Mouse (Mus musculus): ENCODE measurements around the gene Spats1.

Gene Spats1

GRCm38 (mm10) chr17:45474669-45475465 lies at the start of gene Spats1:
Spats1 (minus strand) TSS chr17:45475415.
- peak; percentile 44 for DNase-seq (ENCODE audit: low spot score)

GRCm38 (mm10) chr17:45524961-45525360 lies 49.7 kb upstream of the Spats1 start:
- DNase-seq (ENCODE audit: low spot score), result no peak

GRCm38 (mm10) chr17:45523263-45523662 lies 48.0 kb upstream of the Spats1 start, which contains the start of gene Tcte1:
Tcte1 (plus strand) TSS chr17:45523434.
- no peak for DNase-seq (ENCODE audit: low spot score)

DNA sequence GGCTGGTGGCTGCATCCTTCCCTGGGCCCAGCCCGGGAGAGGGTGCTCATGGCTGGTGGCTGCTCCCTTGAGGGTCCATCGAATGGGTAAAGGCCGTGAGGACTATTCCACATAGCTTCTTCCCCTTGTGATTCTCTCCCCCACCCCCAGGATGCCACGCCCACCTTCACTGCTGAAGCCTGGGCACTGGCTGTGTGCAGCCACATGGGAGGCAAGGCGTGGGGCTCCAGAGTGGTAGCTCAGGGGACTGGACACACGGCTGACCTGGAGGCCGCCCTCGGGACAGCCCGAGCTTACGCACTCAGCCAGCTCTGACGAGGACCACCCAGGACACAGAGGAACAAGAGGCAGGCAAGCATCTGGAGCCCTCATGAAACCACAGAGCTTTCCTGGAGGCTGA lies 44.9 kb upstream of the Spats1 start:
- DNase-seq (ENCODE audit: low spot score), result no peak

- no peak for DNase-seq (ENCODE audit: low spot score)
Measured at GRCm38 (mm10) chr17:45518766-45519475, 43.7 kb upstream of the Spats1 start.

DNA sequence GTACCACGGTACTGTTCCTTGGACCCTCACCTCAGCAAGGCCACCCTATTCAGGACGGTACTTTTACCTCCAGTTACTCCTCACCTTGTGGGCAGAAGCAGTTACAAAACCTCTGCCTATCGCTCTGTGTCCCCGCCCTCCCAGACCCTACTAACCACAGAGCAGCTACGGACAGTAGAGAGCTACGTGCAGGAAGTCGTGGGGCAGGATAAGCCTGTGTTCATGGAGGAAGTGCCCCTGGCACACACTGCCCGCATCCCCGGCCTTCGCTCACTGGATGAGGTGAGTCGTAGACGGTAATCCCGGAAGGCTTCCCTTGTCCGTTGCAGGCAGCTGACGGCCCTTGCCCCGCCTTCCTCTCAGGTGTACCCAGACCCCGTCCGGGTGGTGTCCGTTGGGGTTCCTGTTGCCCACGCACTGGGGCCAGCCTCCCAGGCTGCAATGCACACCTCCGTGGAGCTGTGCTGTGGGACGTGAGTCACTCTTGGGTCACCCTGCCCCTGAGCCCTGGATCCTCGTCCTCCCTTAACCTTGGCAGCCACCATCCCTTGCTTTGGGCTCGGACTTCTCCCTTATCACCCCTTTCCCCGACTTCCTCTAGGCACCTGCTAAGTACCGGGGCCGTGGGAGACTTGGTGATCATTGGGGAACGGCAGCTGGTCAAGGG lies 42.5 kb upstream of the Spats1 start:
- DNase-seq (ENCODE audit: low spot score), result no peak

GRCm38 (mm10) chr17:45517135-45517534 lies 41.9 kb upstream of the Spats1 start:
- no peak for DNase-seq (ENCODE audit: low spot score)

GRCm38 (mm10) chr17:45516488-45516887 lies 41.3 kb upstream of the Spats1 start:
- peak; percentile 72 for DNase-seq (ENCODE audit: low spot score)

DNA sequence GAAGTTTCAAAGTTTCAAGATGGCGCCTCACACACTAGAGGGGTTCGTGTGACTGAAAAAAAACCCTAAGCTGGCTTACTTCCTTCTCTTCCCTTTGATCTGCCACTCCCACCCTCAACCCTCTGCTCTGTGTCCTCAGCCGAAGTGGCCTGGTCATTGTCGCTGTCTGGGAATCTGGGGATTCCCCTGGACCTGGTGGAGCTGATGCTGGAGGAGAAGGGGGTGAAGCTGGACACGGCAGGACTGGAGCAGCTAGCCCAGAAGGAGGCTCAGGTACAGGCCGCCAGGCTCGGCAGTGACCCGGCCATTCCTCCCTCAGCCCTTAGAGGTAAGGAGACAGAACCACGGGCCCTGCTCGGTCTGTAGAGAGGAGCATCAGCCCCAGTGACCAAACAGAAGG lies 40.6 kb upstream of the Spats1 start:
- DNase-seq (ENCODE audit: low spot score), result no peak

DNA sequence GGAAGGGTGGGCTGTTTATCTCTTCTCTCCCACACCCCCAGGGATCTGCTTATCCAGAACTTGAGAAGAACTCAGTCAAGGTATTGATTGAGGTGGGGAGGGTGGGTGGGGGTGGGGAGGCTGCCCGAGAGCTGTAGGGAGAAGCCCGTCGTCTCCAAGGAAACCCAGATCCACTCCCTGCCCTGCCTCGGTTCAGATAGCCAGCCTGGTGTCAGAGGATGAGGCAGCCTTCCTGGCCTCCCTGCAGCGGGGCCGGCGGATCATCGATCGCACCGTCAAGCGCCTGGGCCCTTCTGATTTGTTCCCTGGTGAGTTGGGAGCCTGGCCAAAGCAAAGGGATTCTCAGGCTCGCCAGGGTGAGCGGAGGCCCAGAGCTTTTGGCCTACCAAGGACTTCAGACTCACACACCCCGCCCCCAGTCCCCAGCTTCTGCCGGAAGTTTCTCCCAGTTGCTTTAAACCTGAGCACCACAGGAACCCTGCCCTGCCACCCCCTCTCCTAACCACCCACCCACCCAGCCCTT lies 40.0 kb upstream of the Spats1 start:
- DNase-seq (ENCODE audit: low spot score), result no peak

DNA sequence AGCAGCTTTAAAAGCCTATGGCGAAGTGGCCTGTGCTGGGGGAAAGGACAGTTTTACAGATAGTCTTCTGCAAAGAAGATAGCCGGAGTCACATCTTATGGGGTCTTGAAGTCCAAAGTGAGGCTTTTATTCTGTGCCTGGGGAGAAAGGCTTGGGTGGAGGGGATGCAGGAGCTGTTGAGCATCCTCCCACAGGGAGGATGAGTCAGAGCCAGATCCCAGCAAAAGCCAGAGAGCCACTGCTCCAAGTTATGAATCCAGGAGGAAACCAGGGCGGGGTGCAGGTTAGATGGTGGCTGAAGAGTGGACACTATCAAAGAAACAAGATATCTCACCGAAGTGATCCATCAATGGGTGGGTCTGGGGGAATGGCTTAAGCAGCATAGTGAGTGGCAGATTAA lies 36.5 kb upstream of the Spats1 start:
- no peak for DNase-seq (ENCODE audit: low spot score)

- DNase-seq (ENCODE audit: low spot score), result no peak
Measured at GRCm38 (mm10) chr17:45510871-45511270, 35.7 kb upstream of the Spats1 start.

GRCm38 (mm10) chr17:45506700-45507189 lies 31.5 kb upstream of the Spats1 start, which contains the start of gene Aars2:
Aars2 (plus strand) TSS chr17:45506841.
- DNase-seq (ENCODE audit: low spot score), result peak; percentile 96

DNA sequence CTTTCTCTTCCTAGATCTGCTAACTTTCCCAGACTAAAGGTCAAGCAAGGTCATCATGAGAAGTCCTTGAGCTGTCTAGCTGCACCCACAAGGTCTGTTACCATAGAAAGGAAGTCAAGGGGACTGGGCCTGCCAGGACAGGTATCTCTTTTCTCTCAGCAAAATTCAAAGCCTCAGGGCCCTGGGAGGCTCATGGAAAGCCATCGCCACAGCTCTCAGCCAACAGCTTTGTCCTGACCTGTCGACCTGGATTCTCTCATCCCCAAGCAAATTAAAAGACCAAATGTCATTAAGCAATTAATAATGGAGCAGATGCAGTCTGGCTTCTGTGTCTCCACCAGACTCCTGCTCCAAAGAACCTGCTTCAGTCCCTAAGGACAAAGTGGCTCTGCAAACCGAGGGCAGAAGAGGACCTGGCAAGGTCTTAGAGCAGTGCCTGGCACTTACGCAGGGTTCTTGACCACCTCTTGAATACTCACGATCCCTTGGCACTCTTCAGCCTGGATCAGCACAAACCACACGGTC lies 30.8 kb upstream of the Spats1 start:
- DNase-seq (ENCODE audit: low spot score), result no peak

DNA sequence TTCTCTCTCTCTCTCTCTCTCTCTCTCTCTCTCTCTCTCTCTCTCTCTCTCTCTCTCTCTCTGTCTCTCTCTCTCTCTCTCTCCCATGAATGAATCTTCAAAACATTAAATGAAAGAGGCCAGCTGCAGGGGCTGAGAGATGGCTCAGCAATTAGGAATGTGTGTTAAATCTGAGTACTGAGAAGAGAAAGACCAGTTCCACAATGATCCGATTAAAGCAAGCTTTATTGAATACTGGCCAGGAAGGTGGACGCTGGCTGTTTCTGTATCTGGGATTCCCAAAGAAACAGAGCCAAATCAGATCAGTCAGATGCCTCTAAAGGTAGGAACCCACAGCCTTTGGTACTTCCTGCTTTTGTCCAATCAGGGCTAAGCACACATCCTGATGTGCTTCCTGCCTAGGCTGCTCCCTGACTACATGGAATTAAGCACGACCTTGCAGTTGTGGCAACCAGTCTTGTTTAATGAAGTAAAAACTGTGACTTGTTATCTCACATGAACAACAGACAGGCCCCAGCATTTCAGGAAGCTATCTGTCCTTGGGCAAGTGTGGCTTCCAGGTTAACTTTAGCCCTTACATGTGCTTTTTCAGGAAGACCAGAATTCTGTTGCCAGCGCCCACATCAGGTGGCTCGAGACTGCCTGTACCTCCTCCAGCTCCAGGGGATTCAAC lies 28.2 kb upstream of the Spats1 start:
- DNase-seq (ENCODE audit: low spot score), result no peak

GRCm38 (mm10) chr17:45502324-45502723 lies 27.1 kb upstream of the Spats1 start:
- DNase-seq (ENCODE audit: low spot score), result no peak

DNA sequence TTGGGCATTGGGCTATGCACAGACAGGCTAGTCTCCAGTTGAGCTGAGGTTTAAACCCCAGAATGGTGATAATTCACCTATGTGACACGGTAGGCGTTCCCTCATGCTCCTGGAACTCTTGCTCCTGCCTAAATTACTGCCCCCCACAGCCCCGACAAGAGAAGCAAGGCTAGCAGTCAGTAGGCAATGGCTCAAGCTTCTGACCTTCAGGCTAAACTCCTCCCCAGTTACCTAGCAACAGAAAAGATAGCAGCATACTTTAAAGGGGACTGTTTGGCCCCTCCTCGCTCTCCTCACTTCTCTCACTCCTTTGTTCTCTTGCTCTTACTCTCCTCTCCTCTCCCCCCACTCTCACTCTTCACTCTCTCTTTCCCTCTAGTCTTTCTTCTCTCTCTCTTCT lies 25.8 kb upstream of the Spats1 start:
- DNase-seq (ENCODE audit: low spot score), result no peak

DNA sequence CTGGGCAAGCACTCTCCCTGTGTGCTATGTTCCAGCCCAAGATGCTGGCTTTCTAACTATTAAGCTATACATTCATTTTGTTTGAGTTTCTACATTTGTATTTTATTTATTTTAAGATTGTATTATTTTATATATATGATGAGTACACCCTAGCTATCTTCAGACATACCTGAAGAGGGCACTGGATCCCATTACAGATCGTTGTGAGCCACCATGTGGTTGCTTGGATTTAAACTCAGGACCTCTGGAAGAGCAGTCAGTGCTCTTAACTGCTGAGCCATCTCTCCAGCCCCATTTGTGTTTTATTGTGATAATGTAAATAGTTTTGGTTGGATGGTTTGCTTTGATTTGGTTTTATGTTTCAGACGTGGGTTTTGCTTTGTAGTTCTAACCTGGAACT lies 24.3 kb upstream of the Spats1 start:
- no peak for DNase-seq (ENCODE audit: low spot score)

DNA sequence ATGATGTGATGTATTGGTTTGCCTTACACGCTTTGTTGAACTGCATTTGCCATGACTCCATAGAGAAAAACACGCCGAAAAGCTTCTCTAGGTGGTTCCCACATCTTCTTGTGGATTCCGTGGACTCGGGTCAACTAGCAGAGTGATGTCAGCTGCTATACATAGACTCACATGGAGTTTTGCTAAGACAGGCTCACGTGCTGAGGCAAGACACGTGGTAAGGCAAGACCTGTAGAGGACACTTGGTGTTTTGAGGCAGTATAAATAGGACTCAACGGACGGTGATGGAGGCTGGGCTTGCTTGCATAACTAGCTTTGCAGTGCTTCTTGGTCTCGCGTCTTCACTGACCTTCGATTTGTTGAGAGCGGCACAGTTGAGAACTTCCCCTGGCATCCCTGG lies 23.2 kb upstream of the Spats1 start:
- DNase-seq (ENCODE audit: low spot score), result no peak

DNA sequence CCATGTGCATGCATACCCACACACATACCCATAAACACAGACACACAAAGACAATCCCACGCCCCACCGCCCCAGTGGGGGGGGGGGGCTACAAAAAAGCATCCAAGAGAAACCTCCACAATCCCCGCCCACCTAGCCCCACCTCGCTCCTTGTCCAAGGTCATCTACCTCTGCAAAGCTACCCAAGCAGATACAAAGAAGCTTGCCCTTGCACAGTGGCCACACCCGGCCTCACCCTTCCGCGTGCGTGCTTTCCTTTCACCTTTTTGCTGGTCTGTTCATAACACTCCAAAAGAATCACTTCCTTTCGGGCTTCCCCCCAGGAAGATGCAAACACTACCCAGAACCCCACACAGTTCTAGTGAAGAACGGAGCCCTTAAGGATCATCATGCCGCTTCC lies 20.2 kb upstream of the Spats1 start:
- DNase-seq (ENCODE audit: low spot score), result no peak

DNA sequence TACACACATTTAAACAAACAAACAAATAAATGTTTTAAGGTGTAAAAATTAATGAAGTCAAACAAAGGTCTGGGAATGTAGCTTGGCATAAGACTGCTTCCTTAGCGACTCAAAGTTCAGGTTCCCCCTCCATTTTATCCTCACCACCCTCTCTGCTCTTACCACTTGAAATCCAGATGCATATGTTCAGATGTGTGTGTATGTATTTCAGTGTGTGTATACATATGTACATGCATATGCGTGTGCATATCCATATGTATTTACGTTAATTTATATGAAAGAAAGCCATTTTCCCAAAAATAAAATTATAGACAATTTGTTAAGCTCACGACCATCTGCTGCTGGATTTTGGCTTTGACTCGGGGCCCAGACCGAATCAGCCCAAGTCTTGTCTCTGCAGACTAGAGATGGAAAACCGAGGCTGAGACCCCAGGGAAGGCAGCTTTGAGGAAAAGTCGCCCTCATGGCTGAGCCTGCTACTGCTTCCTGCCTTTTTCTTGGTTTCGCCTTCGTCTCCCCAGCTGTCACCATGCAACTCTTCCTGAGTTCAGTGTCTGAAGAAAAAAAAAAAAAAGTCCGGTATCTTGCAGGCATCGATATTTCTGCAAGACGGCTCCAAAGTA lies 15.4 kb upstream of the Spats1 start:
- no peak for DNase-seq (ENCODE audit: low spot score)
